Mouse (Mus musculus) lung, adult 2 months (tissue): ENCODE measurements around the gene Echs1.
"Not testable (repeated sequence)": the region's sequence is repeated elsewhere in the genome, so short reads cannot be mapped to it uniquely, and the experiment has no call there.

ENCODE experiments used
- CTCF ChIP-seq: fragments of 200-500 bp; IDR thresholded peaks from 2 replicates; pipeline ENCODE4 v1.5.1; 2011; ENCODE audit warnings: mild to moderate bottlenecking, low read length, control low read depth; ENCODE audit not compliant: insufficient read depth
- POLR2A ChIP-seq: fragments of 200-500 bp; IDR thresholded peaks from 2 replicates; pipeline ENCODE4 v1.6.1; 2011; ENCODE audit warnings: low read depth, mild to moderate bottlenecking, control low read depth, low read length, borderline replicate concordance; ENCODE audit errors: extremely low read depth

DNA sequence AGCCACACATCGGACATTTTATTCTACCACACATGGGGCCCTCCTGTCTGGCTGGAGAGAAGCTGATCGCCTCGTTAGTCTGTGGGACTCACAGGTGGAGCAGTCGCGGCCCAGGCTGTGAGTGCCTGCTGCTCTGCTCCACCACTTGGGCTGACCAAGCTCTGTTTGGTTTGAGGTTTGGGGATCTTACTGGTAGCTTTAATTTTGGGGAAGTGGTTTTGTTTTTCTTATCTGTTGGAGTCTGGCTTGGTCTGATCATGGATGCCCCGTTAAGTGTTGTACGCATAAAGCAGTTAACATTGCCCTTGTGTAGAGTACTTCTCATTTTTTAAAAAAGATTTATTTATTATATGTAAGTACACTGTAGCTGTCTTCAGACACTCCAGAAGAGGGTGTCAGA is 17.8 kb upstream of the Echs1 start:
- not testable (repeated sequence) for TF ChIP-seq POLR2A, CTCF
